Mouse (Mus musculus): ENCODE measurements around the gene Drg1. TPM values are rescaled to one million over a fixed set of nuclear protein-coding genes. Genes with fewer than 3 reads are reported as not detected.
"Not testable (repeated sequence)": the region's sequence is repeated elsewhere in the genome, so short reads cannot be mapped to it uniquely, and the experiment has no call there.

Drg1 gene
- polyA plus RNA-seq, 1 experiment from 2014 or later = 246 TPM

- no peak for DNase-seq (ENCODE audit: low spot score)
These were observed 53.7 kb downstream of the Drg1 start for GRCm38 (mm10) chr11:3212526-3212925.

- DNase-seq (ENCODE audit: low spot score) = no peak
These were observed 59.4 kb downstream of the Drg1 start for GRCm38 (mm10) chr11:3206783-3207182.

GRCm38 (mm10) chr11:3205207-3205606, 61.0 kb downstream of the Drg1 start:
- DNase-seq (ENCODE audit: low spot score) = no peak

DNA sequence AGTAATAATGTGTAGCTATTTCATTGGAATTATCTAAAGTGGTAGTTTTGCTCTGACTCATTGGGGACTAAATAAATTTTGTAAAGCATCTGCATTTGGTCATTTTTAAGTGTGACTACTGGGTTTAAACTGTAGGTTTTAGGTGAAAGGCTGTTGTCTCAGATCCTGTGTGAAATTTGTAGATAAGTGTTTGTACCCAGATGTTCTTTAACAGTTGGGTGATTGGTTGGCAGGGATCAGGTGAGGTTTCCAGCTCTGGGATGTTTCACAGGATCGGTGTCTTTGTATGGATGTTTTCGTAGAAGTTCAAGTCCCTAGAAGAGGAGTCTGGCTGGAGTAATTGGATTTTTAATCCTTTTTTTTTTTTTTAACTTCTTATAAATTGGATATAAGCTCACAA, 62.4 kb downstream of the Drg1 start:
- no peak for DNase-seq (ENCODE audit: low spot score)

GRCm38 (mm10) chr11:3202781-3203441, 63.3 kb downstream of the Drg1 start:
- peak; percentile 59 for DNase-seq (ENCODE audit: low spot score)

DNA sequence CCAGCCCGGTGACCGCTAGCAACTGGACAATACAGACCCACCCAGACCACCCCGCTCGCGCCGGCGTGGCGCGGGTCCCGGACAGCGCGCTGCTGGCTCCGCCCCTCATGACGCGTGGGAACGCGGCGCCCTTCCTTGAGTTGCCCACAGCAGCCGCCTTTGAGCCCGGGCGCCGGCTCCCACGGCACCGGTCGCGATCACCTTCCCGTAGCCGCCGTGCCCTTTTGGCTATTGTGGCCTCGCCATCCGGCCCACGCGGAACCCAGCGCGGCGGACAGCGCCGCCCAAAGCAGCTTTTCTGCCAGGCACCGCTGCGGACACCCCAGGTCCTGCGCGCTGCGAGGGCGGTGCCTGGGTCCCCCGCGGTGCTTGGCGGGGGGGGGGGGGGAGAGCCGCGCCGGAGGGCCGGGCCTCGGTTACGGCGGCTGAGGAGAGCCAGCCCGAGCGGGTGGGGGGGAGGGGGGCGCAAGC, 63.9 kb downstream of the Drg1 start, which contains the start of gene Eif4enif1:
Gene Eif4enif1, plus strand, starts transcription at position 162 of the 471 bp plus-strand sequence.
- DNase-seq (ENCODE audit: low spot score) = peak; percentile 88

DNA sequence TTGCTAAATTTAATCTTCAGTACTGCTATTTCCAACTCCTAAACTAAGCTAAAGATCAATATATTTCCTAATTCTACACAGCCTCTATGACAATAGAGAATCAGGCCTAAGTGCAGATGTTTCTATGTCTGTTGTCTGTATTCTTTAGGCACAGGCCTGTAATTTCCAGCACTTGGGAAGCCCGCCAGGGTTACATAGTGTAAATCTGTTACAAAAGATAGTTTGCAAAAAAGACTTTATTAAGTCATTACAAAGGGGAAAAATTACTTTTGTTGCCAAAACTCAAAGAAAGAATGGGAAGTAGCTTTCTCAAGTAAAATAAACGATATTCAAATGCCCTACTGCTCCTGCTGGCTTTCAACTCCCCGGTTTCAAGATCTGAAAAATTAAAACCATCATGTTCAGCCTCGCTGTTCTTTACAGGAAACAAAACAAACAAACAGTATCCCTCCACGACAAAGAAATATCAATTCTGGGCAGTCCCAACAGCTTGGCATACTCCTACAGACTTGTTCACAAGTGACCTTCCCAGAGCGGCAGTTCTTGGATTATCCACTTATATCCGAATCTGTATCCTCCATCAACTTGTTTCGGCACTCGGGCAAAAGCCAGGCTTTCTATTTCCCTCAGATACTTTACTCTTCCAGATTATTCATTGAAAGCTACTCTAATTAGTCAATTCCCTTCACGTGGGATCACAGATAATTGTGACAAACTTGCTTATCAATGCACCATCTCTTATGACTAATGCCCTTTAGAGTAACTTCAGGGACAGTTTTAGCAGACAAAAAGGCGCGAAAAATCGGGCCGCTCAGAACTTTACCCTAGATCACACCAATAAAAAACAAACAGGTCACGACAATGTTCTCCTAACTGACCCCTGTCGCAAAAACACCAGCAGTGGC, 64.6 kb downstream of the Drg1 start:
- DNase-seq (ENCODE audit: low spot score) = no peak

DNA sequence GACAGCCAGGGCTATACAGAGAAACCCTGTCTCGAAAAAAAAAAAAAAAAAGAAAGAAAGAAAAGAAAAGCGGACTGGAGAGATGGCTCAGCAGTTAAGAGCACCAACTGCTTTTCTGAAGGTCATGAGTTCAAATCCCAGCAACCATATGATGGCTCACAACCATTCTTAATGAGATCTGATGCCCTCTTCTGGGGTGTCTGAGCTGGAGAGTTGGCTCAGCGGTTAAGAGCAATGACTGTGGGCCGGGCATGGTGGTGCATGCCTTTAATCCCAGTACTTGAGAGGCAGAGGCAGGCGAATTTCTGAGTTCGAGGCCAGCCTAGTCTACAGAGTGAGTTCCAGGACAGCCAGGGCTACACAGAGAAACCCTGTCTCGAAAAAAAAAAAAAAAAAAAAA, 65.6 kb downstream of the Drg1 start:
- DNase-seq (ENCODE audit: low spot score) = not testable (repeated sequence)

GRCm38 (mm10) chr11:3193363-3193762, 72.9 kb downstream of the Drg1 start, which contains the start of gene Sfi1:
Gene Sfi1 (minus strand): TSS chr11:3193463.
- DNase-seq (ENCODE audit: low spot score) = no peak

DNA sequence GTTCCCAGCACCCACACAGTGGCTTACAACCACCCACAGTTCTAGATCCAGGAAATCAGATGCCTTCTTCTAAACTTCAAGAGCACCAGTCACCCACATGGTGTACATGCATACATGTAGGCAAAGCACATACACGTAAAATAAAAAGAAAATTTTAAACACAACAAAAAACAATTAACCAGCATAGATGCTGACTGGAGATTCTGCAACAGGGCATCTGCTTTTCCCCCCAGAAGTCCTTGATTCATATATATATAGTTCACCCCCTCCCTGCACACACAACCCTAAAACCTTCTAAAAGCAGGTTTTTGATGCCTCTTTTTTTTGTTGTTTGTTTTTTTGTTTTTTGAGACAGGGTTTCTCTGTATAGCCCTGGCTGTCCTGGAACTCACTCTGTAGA, 83.5 kb downstream of the Drg1 start:
- not testable (repeated sequence) for DNase-seq (ENCODE audit: low spot score)

GRCm38 (mm10) chr11:3181971-3182370, 84.2 kb downstream of the Drg1 start:
- DNase-seq (ENCODE audit: low spot score) = not testable (repeated sequence)

GRCm38 (mm10) chr11:3181250-3181649, 85.0 kb downstream of the Drg1 start:
- peak; percentile 37 for DNase-seq (ENCODE audit: low spot score)

GRCm38 (mm10) chr11:3180510-3181160, 85.6 kb downstream of the Drg1 start:
- not testable (repeated sequence) for DNase-seq (ENCODE audit: low spot score)

GRCm38 (mm10) chr11:3179726-3180092, 86.5 kb downstream of the Drg1 start:
- DNase-seq (ENCODE audit: low spot score) = not testable (repeated sequence)

- not testable (repeated sequence) for DNase-seq (ENCODE audit: low spot score)
These were observed 87.1 kb downstream of the Drg1 start for GRCm38 (mm10) chr11:3178968-3179725.

- peak; percentile 19 for DNase-seq (ENCODE audit: low spot score)
These were observed 92.5 kb downstream of the Drg1 start for GRCm38 (mm10) chr11:3173425-3174318.

- DNase-seq (ENCODE audit: low spot score) = not testable (repeated sequence)
These were observed 93.7 kb downstream of the Drg1 start for GRCm38 (mm10) chr11:3172526-3172925.

- DNase-seq (ENCODE audit: low spot score) = not testable (repeated sequence)
These were observed 94.3 kb downstream of the Drg1 start for GRCm38 (mm10) chr11:3171931-3172330.

DNA sequence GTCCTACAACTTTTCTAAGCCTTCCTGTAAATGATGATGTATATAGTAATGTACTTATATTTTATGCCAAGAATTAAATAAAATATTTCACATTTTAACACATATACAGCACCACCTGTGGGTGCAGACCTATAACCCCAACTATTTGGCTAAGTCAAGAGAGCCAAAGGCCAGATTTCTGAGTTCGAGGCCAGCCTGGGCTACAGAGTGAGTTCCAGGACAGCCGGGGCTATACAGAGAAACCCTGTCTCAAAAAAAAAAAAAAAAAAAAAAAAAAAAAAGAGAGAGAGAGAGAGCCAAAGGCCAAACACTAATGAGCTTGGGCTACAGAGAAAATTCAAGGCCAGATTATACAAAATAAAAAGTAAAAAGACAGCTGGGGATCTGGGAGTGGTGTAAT, 97.2 kb downstream of the Drg1 start:
- not testable (repeated sequence) for DNase-seq (ENCODE audit: low spot score)

GRCm38 (mm10) chr11:3167571-3168001, 98.6 kb downstream of the Drg1 start:
- DNase-seq (ENCODE audit: low spot score) = peak; percentile 1
